Comparison of ENCODE assay signal across 11 mouse cellular contexts in the genomic region with DNA sequence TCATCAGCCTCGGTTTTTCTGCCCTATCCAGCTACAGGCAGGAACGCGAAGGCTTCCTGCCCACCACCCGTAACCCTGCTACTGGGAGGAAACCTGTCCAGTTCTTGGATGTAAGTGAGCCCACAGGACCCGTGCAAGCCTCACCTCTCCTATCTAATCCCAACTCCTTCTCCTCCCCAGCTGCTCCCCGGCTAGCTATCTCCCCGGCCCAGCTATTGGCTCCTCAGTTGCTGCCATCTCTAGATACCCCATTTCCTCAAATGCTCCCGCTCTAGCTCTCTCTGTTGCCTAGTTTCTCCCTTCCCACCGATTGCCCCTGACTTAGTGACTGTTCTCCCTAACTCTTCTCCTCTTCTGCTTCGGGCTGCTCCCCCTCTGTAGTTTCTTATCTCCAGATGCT. TPM values are rescaled to one million over a fixed set of nuclear protein-coding genes. Genes with fewer than 3 reads are reported as not detected.
DNase-seq lines count a peak whose midpoint lies in the region; ATAC-seq and TF ChIP-seq lines count a peak whose summit lies in the region.
"Had no signal": no experiment of that assay in that cellular context is flagged by ENCODE, and none has a peak within 500 bp of the region (broad histone marks: within the 10 kb centered on the region; RNA-seq: fewer than 3 reads in every experiment).

No protein-coding gene starts in this region.

- intact Hi-C loops in left cerebral cortex, adult 2 months (cut with DNase I) = no loop called here

- H3K27ac ChIP-seq in forebrain, embryonic 13.5 days = no peak overlapping the region
- no peak overlapping the region for H3K27ac ChIP-seq in forebrain, embryonic 16.5 days (ENCODE audit: low read length)
- H3K27ac ChIP-seq in left cerebral cortex, adult 2 months = no peak overlapping the region

- peak; percentile 80 for DNase-seq in liver
- DNase-seq in spleen, postnatal 4 days (ENCODE audit: low spot score in 2 of 2) = peak; percentile 50 to 70
- DNase-seq in retina, postnatal 1 day = no peak
- DNase-seq in left cerebral cortex, adult 2 months (ENCODE audit: extremely low spot score in 1 of 2, low spot score in 2 of 2) = no peak
- DNase-seq: cerebellum, adult 8-10 months; heart, postnatal 36 days; left cerebral cortex, postnatal 4 days had no signal

- no peak for ATAC-seq in forebrain, embryonic 13.5 days
- no peak for ATAC-seq in forebrain, embryonic 16.5 days
- ATAC-seq in megakaryocyte, adult 5-6 weeks (ENCODE audit: poor library complexity, severe bottlenecking) = no peak

- H3K4me3 ChIP-seq in forebrain, embryonic 13.5 days = no peak overlapping the region
- H3K4me3 ChIP-seq in forebrain, embryonic 16.5 days (replicated peaks; ENCODE audit: low read length) = no peak overlapping the region
- peak overlapping the region; percentile 87 for H3K4me3 ChIP-seq in megakaryocyte, embryonic 14.5 days (replicated peaks)
- no peak overlapping the region for H3K4me3 ChIP-seq in left cerebral cortex, adult 2 months

- H3K9ac ChIP-seq in forebrain, embryonic 13.5 days = no peak overlapping the region
- H3K9ac ChIP-seq in forebrain, embryonic 16.5 days (replicated peaks; ENCODE audit: low read depth, low read length) = no peak overlapping the region

- H3K27me3 ChIP-seq in forebrain, embryonic 13.5 days = no peaks in the 10 kb centered on the region
- no peaks in the 10 kb centered on the region for H3K27me3 ChIP-seq in forebrain, embryonic 16.5 days (replicated peaks; ENCODE audit: control insufficient read depth, insufficient read depth, low read length)
- peaks cover 35% of the 10 kb centered on the region for H3K27me3 ChIP-seq in megakaryocyte, embryonic 14.5 days (replicated peaks)

- WGBS in forebrain, embryonic 13.5 days = 23% methylated on average over 10 of the region's 10 CpGs
- WGBS in forebrain, embryonic 16.5 days = 35% methylated on average over 10 of the region's 10 CpGs

- no peaks in the 10 kb centered on the region for H3K4me1 ChIP-seq in forebrain, embryonic 13.5 days
- no peaks in the 10 kb centered on the region for H3K4me1 ChIP-seq in forebrain, embryonic 16.5 days (replicated peaks; ENCODE audit: control insufficient read depth, insufficient read depth, low read length)
- peaks cover 12% of the 10 kb centered on the region for H3K4me1 ChIP-seq in megakaryocyte, embryonic 14.5 days

- TF ChIP-seq CTCF in left cerebral cortex, adult 2 months (IDR thresholded peaks at IDR 0.05) = no peak

- no peaks in the 10 kb centered on the region for H3K9me3 ChIP-seq in forebrain, embryonic 13.5 days (replicated peaks)
- no peaks in the 10 kb centered on the region; the same call in 1 of the 2 replicates for H3K9me3 ChIP-seq in forebrain, embryonic 16.5 days (ENCODE audit: control insufficient read depth, low read length)
- H3K9me3 ChIP-seq in megakaryocyte, embryonic 14.5 days = no peaks in the 10 kb centered on the region

- H3K36me3 ChIP-seq in forebrain, embryonic 13.5 days (ENCODE audit: poor library complexity, severe bottlenecking) = no peaks in the 10 kb centered on the region
- H3K36me3 ChIP-seq in forebrain, embryonic 16.5 days (ENCODE audit: control insufficient read depth, insufficient read depth) = no peaks in the 10 kb centered on the region
- no peaks in the 10 kb centered on the region for H3K36me3 ChIP-seq in megakaryocyte, embryonic 14.5 days (replicated peaks; ENCODE audit: low read length)

- peak overlapping the region; percentile 34 for H3K4me2 ChIP-seq in forebrain, embryonic 13.5 days
- no peak overlapping the region for H3K4me2 ChIP-seq in forebrain, embryonic 16.5 days (ENCODE audit: low read length)

RNA-seq across cellular contexts. Expression of a gene that starts 1.1 kb away (rescaled TPM):
- polyA plus RNA-seq in forebrain, embryonic 13.5 days (2015; fragmentation: Nextera tagmentation; extraction: Ambion mirVana) = 14.1 and 14.9 TPM in 2 replicates
- polyA plus RNA-seq in forebrain, embryonic 16.5 days (2015; fragmentation: Nextera tagmentation; extraction: Ambion mirVana) = 36.0 and 41.8 TPM in 2 replicates
- 0.06 TPM in 1 of 2 replicates, not detected in the other for polyA plus RNA-seq in megakaryocyte, embryonic 14.5 days (2012; ENCODE audit: insufficient read depth, low replicate concordance)
- 1.3 and 4.1 TPM in 2 replicates for total RNA-seq in megakaryocyte, adult 5-6 weeks (2015)
- total RNA-seq in megakaryocyte, adult 5-6 weeks (2017) = 2.4 and 3.7 TPM in 2 replicates
- 1 to 10 TPM; 3.9 to 7.3 TPM for total RNA-seq in left cerebral cortex, adult 2 months (2021)

RNA-seq across cellular contexts. Expression of a gene that starts 19.8 kb away (rescaled TPM):
- polyA plus RNA-seq in forebrain, embryonic 13.5 days (2015; fragmentation: Nextera tagmentation; extraction: Ambion mirVana) = 51.3 and 51.7 TPM in 2 replicates
- polyA plus RNA-seq in forebrain, embryonic 16.5 days (2015; fragmentation: Nextera tagmentation; extraction: Ambion mirVana) = 48.3 and 55.4 TPM in 2 replicates
- 4.6 and 23.7 TPM in 2 replicates for polyA plus RNA-seq in megakaryocyte, embryonic 14.5 days (2012; ENCODE audit: insufficient read depth, low replicate concordance)
- 16.3 and 17.5 TPM in 2 replicates for total RNA-seq in megakaryocyte, adult 5-6 weeks (2015)
- 14.2 and 14.4 TPM in 2 replicates for total RNA-seq in megakaryocyte, adult 5-6 weeks (2017)
- 10 to 100 TPM; 23.8 to 24.3 TPM for total RNA-seq in left cerebral cortex, adult 2 months (2021)

RNA-seq across cellular contexts. Expression of a gene that starts 55.2 kb away (rescaled TPM):
- not detected in 2 replicates for polyA plus RNA-seq in forebrain, embryonic 13.5 days (2015; fragmentation: Nextera tagmentation; extraction: Ambion mirVana)
- polyA plus RNA-seq in forebrain, embryonic 16.5 days (2015; fragmentation: Nextera tagmentation; extraction: Ambion mirVana) = not detected in 2 replicates
- polyA plus RNA-seq in megakaryocyte, embryonic 14.5 days (2012; ENCODE audit: insufficient read depth, low replicate concordance) = not detected in 2 replicates
- total RNA-seq in megakaryocyte, adult 5-6 weeks (2015) = not detected in 2 replicates
- not detected in 2 replicates for total RNA-seq in megakaryocyte, adult 5-6 weeks (2017)
- total RNA-seq in left cerebral cortex, adult 2 months (2021) = not detected
- total RNA-seq: heart, postnatal 36 days; left cerebral cortex, postnatal 4 days had no signal

Comparison
In these comparisons a context has a peak if more than half of its experiments do, and no peak if none do; other contexts are left out.
1. DNase-seq: peak in liver (single experiment) and spleen, postnatal 4 days (2 of 2); none in retina, postnatal 1 day (single experiment) and left cerebral cortex, adult 2 months (0 of 2).
2. RNA of a gene that starts 1.1 kb away (polyA plus RNA-seq): 36.0 to 41.8 TPM in forebrain, embryonic 16.5 days and 14.1 to 14.9 TPM in forebrain, embryonic 13.5 days; 0.06 TPM in megakaryocyte, embryonic 14.5 days; every median in the first group is over 10 times any median in the second.